Mouse (Mus musculus) midbrain, embryonic 11.5 days (tissue): Measurements from ENCODE around the gene Cadm4. TPM values are rescaled to one million over a fixed set of nuclear protein-coding genes. Genes with fewer than 3 reads are reported as not detected.
"Not testable (repeated sequence)": the region's sequence is repeated elsewhere in the genome, so short reads cannot be mapped to it uniquely, and the experiment has no call there.

Source experiments
- ATAC-seq: fragments of 200-750 bp; cut with Nextera tagmentation; 2 replicates; pipeline ENCODE4 v1.8.0; 2017; ENCODE audit warnings: moderate TSS enrichment, moderate library complexity; ENCODE audit not compliant: low FRiP score
- DNase-seq: peaks from one replicate; pipeline ENCODE4 v3.0.0; 2015; ENCODE audit warnings: low spot score; ENCODE audit errors: missing footprints
- H3K27ac ChIP-seq: fragments of 300-500 bp; sonication (generic); 2 replicates; pipeline ENCODE4 v1.5.1; 2014; ENCODE audit warnings: low read depth, low read length
- H3K27me3 ChIP-seq: fragments of 300-500 bp; sonication (generic); 2 replicates; pipeline ENCODE4 v1.6.1; 2014; ENCODE audit warnings: mild to moderate bottlenecking, low read length, moderate library complexity, mixed read lengths; ENCODE audit not compliant: control insufficient read depth, insufficient read depth
- H3K36me3 ChIP-seq: fragments of 300-500 bp; sonication (generic); 2 replicates; pipeline ENCODE4 v1.6.1; 2014; ENCODE audit warnings: mild to moderate bottlenecking, low read length, moderate library complexity, mixed read lengths; ENCODE audit not compliant: control insufficient read depth, insufficient read depth
- H3K4me1 ChIP-seq: fragments of 300-500 bp; sonication (generic); 2 replicates; pipeline ENCODE4 v1.6.1; 2014; ENCODE audit warnings: low read length; ENCODE audit not compliant: control insufficient read depth, insufficient read depth
- H3K4me2 ChIP-seq: fragments of 300-500 bp; sonication (generic); 2 replicates; pipeline ENCODE4 v1.6.1; 2014; ENCODE audit warnings: mild to moderate bottlenecking, moderate library complexity
- H3K4me3 ChIP-seq: fragments of 300-500 bp; sonication (generic); 2 replicates; pipeline ENCODE4 v1.5.1; 2014; ENCODE audit warnings: low read depth, low read length
- H3K9ac ChIP-seq: fragments of 300-500 bp; sonication (generic); 2 replicates; pipeline ENCODE4 v1.6.1; 2014; ENCODE audit warnings: low read length
- H3K9me3 ChIP-seq: fragments of 300-500 bp; sonication (generic); 2 replicates; pipeline ENCODE4 v1.6.1; 2016; ENCODE audit warnings: low read length; ENCODE audit not compliant: control insufficient read depth
- WGBS: fragments of 180-500 bp; shearing (Covaris S2); extraction: QIAGEN DNeasy Blood & Tissue Kit; methylation state at CpG from one replicate; pipeline ENCODE4 v1.1.7; 2014; 5-methylcytosine and 5-hydroxymethylcytosine counted together
- polyA plus RNA-seq: library from polyadenylated mRNA; unstranded; fragments of >200 nt; fragmentation: Nextera tagmentation; extraction: Ambion mirVana; gene quantifications from 2 replicates; pipeline ENCODE4 v1.2.1, GENCODE M21; 2014

The Cadm4 gene
- polyA plus RNA-seq, 1 experiment from 2014 or later, result 6.6 TPM

GRCm38 (mm10) chr7:24483291-24483690 lies 1.5 kb downstream of the Cadm4 start:
- H3K27ac ChIP-seq, ATAC-seq, H3K9me3 ChIP-seq, H3K27me3 ChIP-seq, H3K36me3 ChIP-seq, DNase-seq: not testable (repeated sequence)
- peak overlapping the region; percentile 90 for H3K9ac ChIP-seq
- H3K4me1 ChIP-seq, result peaks cover 29% of the 10 kb centered on the region
- H3K4me2 ChIP-seq, result peak overlapping the region; percentile 95
- H3K4me3 ChIP-seq, result peak overlapping the region; percentile 84
- 60% methylated on average over 6 of the region's 6 CpGs for WGBS

DNA sequence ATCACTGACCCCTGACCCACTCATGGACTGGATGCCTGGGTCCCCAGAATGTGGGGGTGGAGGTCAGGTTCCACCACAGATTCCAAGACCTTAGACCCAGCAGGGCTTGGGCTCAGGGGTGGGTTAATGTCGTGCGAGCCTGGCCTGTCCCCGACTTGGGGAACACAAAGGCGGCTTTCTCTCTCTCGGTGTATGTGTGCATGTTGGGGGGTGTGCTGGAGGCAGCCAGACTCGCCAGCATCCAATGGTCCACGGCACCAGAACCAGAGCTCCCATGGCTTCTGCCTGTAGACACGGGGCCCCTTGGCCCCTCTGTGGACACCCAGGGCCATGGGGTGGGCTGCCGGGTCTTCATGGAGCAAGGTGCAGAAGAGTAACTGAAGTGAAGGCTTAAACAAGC lies 3.7 kb downstream of the Cadm4 start:
- 89% methylated on average over 9 of the region's 9 CpGs for WGBS
- Histone ChIP-seq H3K4me3 (no peak overlapping the region), H3K9me3 (no peaks in the 10 kb centered on the region), H3K9ac (peak overlapping the region; percentile 51), H3K4me1 (peaks cover 29% of the 10 kb centered on the region), H3K27ac (no peak overlapping the region), H3K27me3 (peaks cover 7% of the 10 kb centered on the region), H3K36me3 (no peaks in the 10 kb centered on the region), H3K4me2 (no peak overlapping the region)
- no peak for ATAC-seq
- peak; percentile 51 for DNase-seq

- Histone ChIP-seq H3K4me3 (no peak overlapping the region), H3K9me3 (no peaks in the 10 kb centered on the region), H3K36me3 (no peaks in the 10 kb centered on the region), H3K4me1 (peaks cover 24% of the 10 kb centered on the region), H3K9ac (peak overlapping the region; percentile 51; the same call in 1 of the 2 replicates), H3K27me3 (no peaks in the 10 kb centered on the region), H3K27ac (no peak overlapping the region; the same call in 1 of the 2 replicates), H3K4me2 (peak overlapping the region; percentile 28)
- ATAC-seq (peak; percentile 66), DNase-seq (peak; percentile 88)
- WGBS, result 58% methylated on average over 9 of the region's 9 CpGs
Observed at GRCm38 (mm10) chr7:24486654-24487130, 4.9 kb downstream of the Cadm4 start.

- ATAC-seq (no peak), DNase-seq (peak; percentile 59)
- 49% methylated on average over 3 of the region's 3 CpGs for WGBS
- Histone ChIP-seq H3K27ac (no peak overlapping the region), H3K4me3 (no peak overlapping the region), H3K9me3 (no peaks in the 10 kb centered on the region), H3K4me1 (peaks cover 24% of the 10 kb centered on the region), H3K4me2 (no peak overlapping the region), H3K27me3 (no peaks in the 10 kb centered on the region), H3K36me3 (no peaks in the 10 kb centered on the region), H3K9ac (no peak overlapping the region)
Observed at GRCm38 (mm10) chr7:24487403-24487802, 5.6 kb downstream of the Cadm4 start.

GRCm38 (mm10) chr7:24488303-24488702 lies 6.5 kb downstream of the Cadm4 start:
- no peaks in the 10 kb centered on the region for H3K9me3 ChIP-seq
- no peak overlapping the region for H3K4me2 ChIP-seq
- no peak for ATAC-seq
- H3K4me3 ChIP-seq, result no peak overlapping the region
- no peaks in the 10 kb centered on the region for H3K27me3 ChIP-seq
- H3K36me3 ChIP-seq, result no peaks in the 10 kb centered on the region
- peak; percentile 2 for DNase-seq
- H3K9ac ChIP-seq, result no peak overlapping the region
- no peak overlapping the region for H3K27ac ChIP-seq
- H3K4me1 ChIP-seq, result peaks cover 20% of the 10 kb centered on the region
- WGBS, result 87% methylated on average over 8 of the region's 8 CpGs

- no peaks in the 10 kb centered on the region for H3K9me3 ChIP-seq
Observed at GRCm38 (mm10) chr7:24499856-24500577, 18.2 kb downstream of the Cadm4 start.

DNA sequence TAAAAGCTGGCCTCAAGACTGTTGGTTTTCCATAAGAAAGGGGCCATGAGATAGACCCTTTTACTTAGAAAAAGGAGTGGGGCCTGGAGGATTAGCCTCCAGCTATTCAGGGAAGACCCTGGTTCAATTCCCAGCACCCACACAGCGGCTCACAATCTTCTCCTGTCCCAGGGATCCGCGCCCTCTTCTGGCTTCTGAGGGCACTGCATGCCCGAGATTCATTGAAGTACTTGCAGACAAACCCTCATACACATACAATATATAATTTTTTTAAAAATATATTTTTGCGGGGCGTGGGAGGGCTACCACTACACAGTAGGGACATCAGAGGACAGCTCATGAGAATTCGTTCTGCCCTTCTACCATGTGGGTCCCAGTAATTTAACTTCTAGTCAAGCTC lies 19.1 kb downstream of the Cadm4 start:
- Histone ChIP-seq H3K27ac (no peak overlapping the region), H3K36me3 (peaks cover 11% of the 10 kb centered on the region), H3K9me3 (no peaks in the 10 kb centered on the region), H3K27me3 (peaks cover 18% of the 10 kb centered on the region), H3K4me1 (peaks cover 29% of the 10 kb centered on the region), H3K9ac (no peak overlapping the region), H3K4me3 (no peak overlapping the region), H3K4me2 (no peak overlapping the region)
- WGBS, result 29% methylated on average over 7 of the region's 7 CpGs
- ATAC-seq, result no peak
- DNase-seq, result no peak

More at GRCm38 (mm10) chr7:24499856-24500577, 18.2 kb downstream of the Cadm4 start:
- no peak overlapping the region for H3K27ac ChIP-seq
- H3K9ac ChIP-seq, result 0 out of 2 replicates have a peak overlapping the region, but pooled peaks have one; percentile 10
- ATAC-seq (peak; percentile 31; the same call in 1 of the 2 replicates), DNase-seq (peak; percentile 92)
- 17% methylated on average over 43 of the region's 43 CpGs for WGBS
- H3K4me2 ChIP-seq, result peak overlapping the region; percentile 31; the same call in 1 of the 2 replicates
- H3K36me3 ChIP-seq, result peaks cover 11% of the 10 kb centered on the region
- peaks cover 18% of the 10 kb centered on the region for H3K27me3 ChIP-seq
- no peak overlapping the region for H3K4me3 ChIP-seq
- peaks cover 20% of the 10 kb centered on the region for H3K4me1 ChIP-seq

- H3K27me3 ChIP-seq, result peaks cover 18% of the 10 kb centered on the region
- H3K4me3 ChIP-seq, result no peak overlapping the region
- no peak for ATAC-seq
- H3K4me2 ChIP-seq, result no peak overlapping the region
- no peaks in the 10 kb centered on the region for H3K9me3 ChIP-seq
- no peak overlapping the region for H3K9ac ChIP-seq
- peaks cover 33% of the 10 kb centered on the region for H3K4me1 ChIP-seq
- DNase-seq, result no peak
- no peak overlapping the region for H3K27ac ChIP-seq
- peaks cover 11% of the 10 kb centered on the region for H3K36me3 ChIP-seq
- WGBS, result 55% methylated on average over 21 of the region's 21 CpGs
Observed at GRCm38 (mm10) chr7:24501492-24501891, 19.7 kb downstream of the Cadm4 start.

- H3K4me2 ChIP-seq, result no peak overlapping the region
- no peaks in the 10 kb centered on the region for H3K9me3 ChIP-seq
- DNase-seq, result no peak
- no peak for ATAC-seq
- no peak overlapping the region for H3K27ac ChIP-seq
- peaks cover 41% of the 10 kb centered on the region for H3K4me1 ChIP-seq
- peaks cover 13% of the 10 kb centered on the region for H3K27me3 ChIP-seq
- peaks cover 11% of the 10 kb centered on the region for H3K36me3 ChIP-seq
- WGBS, result 21% methylated on average over 10 of the region's 10 CpGs
- H3K4me3 ChIP-seq, result no peak overlapping the region
- H3K9ac ChIP-seq, result peak overlapping the region; percentile 31; the same call in 1 of the 2 replicates
Observed at GRCm38 (mm10) chr7:24504004-24504403, 22.2 kb downstream of the Cadm4 start.
